Mouse (Mus musculus) ES-E14 (cell line): ENCODE measurements at regions not wholly inside any gene's neighbourhood (a gene's known extent, or its start where the extent isn't known, plus 50 kb on each side); places are given as distances from the start of the nearest gene placed in this dataset.

ENCODE experiments used
- DNase-seq: peaks from one replicate; pipeline ENCODE4 v3.0.0-alpha.2; 2013; ENCODE audit warnings: low read depth, low spot score
- H3K27ac ChIP-seq: 2 replicates; pipeline ENCODE4 v1.5.1; 2012; ENCODE audit warnings: low read depth, mild to moderate bottlenecking, low read length, moderate library complexity, mixed read lengths; ENCODE audit not compliant: poor library complexity, insufficient read depth, severe bottlenecking
- H3K36me3 ChIP-seq: 2 replicates; pipeline ENCODE4 v1.6.1; 2012; ENCODE audit warnings: mild to moderate bottlenecking, low read length, moderate library complexity, mixed read lengths; ENCODE audit not compliant: control insufficient read depth, poor library complexity, insufficient read depth, severe bottlenecking
- H3K4me1 ChIP-seq, 2 experiments: fragments of 150-350 bp in 1 of 2; sonication (generic) in 1 of 2; 2 replicates each; pipeline ENCODE4 v1.6.1; 2012; ENCODE audit warnings: low read length in 2 of 2, mild to moderate bottlenecking in 1 of 2, mixed read lengths in 1 of 2; ENCODE audit not compliant: control insufficient read depth in 2 of 2, insufficient read depth in 2 of 2, poor library complexity in 1 of 2
- H3K4me3 ChIP-seq, 2 experiments: fragments of 150-350 bp in 1 of 2; sonication (generic) in 1 of 2; 2 replicates each; pipeline ENCODE4 v1.5.1; 2012; ENCODE audit warnings: low read length in 2 of 2, low read depth in 1 of 2, mild to moderate bottlenecking in 1 of 2, mixed read lengths in 1 of 2; ENCODE audit not compliant: insufficient read depth in 1 of 2, poor library complexity in 1 of 2, severe bottlenecking in 1 of 2
- H3K9ac ChIP-seq: 2 replicates; pipeline ENCODE4 v1.6.1; 2012; ENCODE audit warnings: low read depth, mild to moderate bottlenecking, low read length, mixed read lengths; ENCODE audit not compliant: poor library complexity, insufficient read depth, severe bottlenecking
- H3K9me3 ChIP-seq: fragments of 150-350 bp; sonication (generic); 2 replicates; pipeline ENCODE4 v1.6.1; 2012; ENCODE audit warnings: low read depth, mild to moderate bottlenecking, low read length; ENCODE audit not compliant: control insufficient read depth, insufficient read depth
- CHD2 ChIP-seq: IDR thresholded peaks from 2 replicates; pipeline ENCODE4 v1.6.1; 2014; ENCODE audit warnings: mild to moderate bottlenecking, low read depth, low read length, inconsistent platforms
- HCFC1 ChIP-seq: IDR thresholded peaks from 2 replicates; pipeline ENCODE4 v1.6.1; 2012; ENCODE audit warnings: low read length, inconsistent platforms, borderline replicate concordance; ENCODE audit not compliant: insufficient read depth
- MAFK ChIP-seq: IDR thresholded peaks from 2 replicates; pipeline ENCODE4 v1.6.1; 2014; ENCODE audit warnings: mild to moderate bottlenecking, low read depth, low read length, inconsistent platforms; ENCODE audit not compliant: insufficient read depth
- ZC3H11A ChIP-seq: IDR thresholded peaks from 2 replicates; pipeline ENCODE4 v1.6.1; 2012; ENCODE audit warnings: low read depth, mild to moderate bottlenecking, inconsistent platforms, low read length, borderline replicate concordance
- ZNF384 ChIP-seq: IDR thresholded peaks from 2 replicates; pipeline ENCODE4 v1.6.1; 2012; ENCODE audit warnings: low read depth, low read length, inconsistent platforms
- in situ Hi-C, 2 experiments: fragments of 600-800 bp; cut with MboI; formaldehyde crosslinking; loops; one replicate each; pipeline ENCODE4 v1.15.1; 2025; ENCODE audit warnings: low sequenced_read_pairs in 2 of 2, inconsistent platforms in 1 of 2; ENCODE audit not compliant: unreplicated experiment in 2 of 2

DNA sequence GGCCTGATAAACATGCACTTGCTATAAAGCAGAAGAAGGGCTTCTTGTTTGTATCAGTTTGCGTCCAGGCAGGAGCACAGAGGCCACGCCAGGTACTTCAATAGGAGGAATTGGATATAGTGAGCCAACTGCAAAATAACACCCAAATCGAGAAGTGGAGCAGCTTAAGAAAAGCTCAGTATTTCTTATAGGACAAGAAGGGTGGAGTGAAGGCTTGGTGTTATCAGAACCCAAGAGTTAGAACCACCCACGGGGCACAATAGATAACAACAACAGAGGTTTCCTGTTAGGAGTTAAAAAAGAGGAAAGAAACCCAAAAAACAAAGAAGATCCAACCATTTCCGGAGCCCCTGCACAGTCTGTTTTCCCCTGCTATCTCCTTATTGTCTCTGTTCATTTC is 126.4 kb upstream of the Bmp2 start:
- Histone ChIP-seq H3K4me1 (no peaks in the 10 kb centered on the region), H3K36me3 (no peaks in the 10 kb centered on the region), H3K27ac (no peak overlapping the region), H3K9me3 (no peaks in the 10 kb centered on the region), H3K4me3 (no peak overlapping the region), H3K9ac (no peak overlapping the region)
- no peak for DNase-seq
- in situ Hi-C loops = no loop called here
- TF ChIP-seq HCFC1 (no peak), CHD2 (no peak), ZC3H11A (no peak), ZNF384 (no peak), MAFK (no peak)

DNA sequence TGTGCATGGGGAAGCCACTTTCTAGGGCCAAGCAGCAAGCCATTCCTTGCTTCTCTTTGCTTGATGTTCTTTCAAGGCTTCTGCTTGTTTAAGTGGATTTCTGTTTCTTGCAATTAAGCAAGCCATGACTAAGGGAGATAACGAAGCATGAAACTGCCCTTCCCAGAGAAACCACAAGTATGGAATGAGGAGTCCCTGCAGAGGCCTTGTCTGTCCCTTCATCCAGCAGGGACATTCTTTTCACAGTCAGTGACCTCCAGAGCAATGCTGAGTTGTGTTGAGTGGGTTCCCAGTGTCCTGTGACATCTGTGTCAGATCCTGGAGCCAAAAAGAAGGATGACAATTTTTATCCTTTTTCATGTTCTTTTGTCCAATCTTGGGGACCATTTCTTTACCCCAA is 124.9 kb upstream of the Bmp2 start:
- no peak for TF ChIP-seq ZNF384
- no peak for TF ChIP-seq CHD2
- no peak for TF ChIP-seq MAFK
- no peak for TF ChIP-seq HCFC1
- TF ChIP-seq ZC3H11A = no peak
- no peaks in the 10 kb centered on the region for H3K9me3 ChIP-seq
- in situ Hi-C loops = no loop called here
- H3K27ac ChIP-seq = no peak overlapping the region
- H3K9ac ChIP-seq = no peak overlapping the region
- H3K36me3 ChIP-seq = no peaks in the 10 kb centered on the region
- peaks cover 0 to 3% of the 10 kb centered on the region in 2 experiments; a peak in 1 of 4 replicates for H3K4me1 ChIP-seq
- H3K4me3 ChIP-seq = no peak overlapping the region
- DNase-seq = no peak

DNA sequence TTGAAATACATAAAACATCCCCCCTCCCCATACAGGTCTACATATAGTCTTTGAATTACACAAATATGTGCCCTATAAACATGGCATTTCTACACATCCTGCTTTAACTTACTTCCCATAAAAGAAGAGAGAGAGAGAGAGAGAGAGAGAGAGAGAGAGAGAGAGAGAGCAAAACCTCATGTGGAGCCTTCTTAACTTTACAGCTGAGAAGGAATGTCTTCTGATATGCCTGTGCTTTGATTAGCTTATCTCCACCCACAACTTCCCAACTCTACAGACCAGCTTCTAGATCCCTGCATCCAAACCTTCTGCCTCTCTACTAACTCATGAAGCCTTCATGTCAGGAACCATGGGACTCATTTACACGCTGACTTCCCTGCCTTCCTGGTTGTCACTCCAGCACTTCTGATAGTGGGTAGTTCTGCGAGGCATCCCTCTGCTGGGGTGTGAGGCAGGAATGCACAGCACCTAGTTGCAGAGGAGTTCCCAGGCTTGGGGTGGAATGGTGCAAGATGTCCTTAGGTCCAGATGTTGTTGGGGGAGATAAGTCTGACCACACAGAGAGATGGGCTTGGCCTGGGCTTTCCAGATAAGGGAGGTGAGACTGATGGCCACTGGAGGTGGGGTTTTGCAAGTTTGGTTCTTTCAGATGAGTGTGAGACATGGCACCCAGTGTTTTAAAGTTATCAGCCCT is 122.4 kb upstream of the Bmp2 start:
- TF ChIP-seq ZNF384 (no peak), MAFK (no peak), CHD2 (no peak), HCFC1 (no peak), ZC3H11A (no peak)
- in situ Hi-C loops = no loop called here
- H3K4me1 ChIP-seq = peaks cover 0 to 3% of the 10 kb centered on the region in 2 experiments; a peak in 1 of 4 replicates
- no peak overlapping the region for H3K4me3 ChIP-seq
- no peak overlapping the region for H3K27ac ChIP-seq
- H3K9me3 ChIP-seq = no peaks in the 10 kb centered on the region
- no peak overlapping the region for H3K9ac ChIP-seq
- no peak for DNase-seq
- H3K36me3 ChIP-seq = no peaks in the 10 kb centered on the region

DNA sequence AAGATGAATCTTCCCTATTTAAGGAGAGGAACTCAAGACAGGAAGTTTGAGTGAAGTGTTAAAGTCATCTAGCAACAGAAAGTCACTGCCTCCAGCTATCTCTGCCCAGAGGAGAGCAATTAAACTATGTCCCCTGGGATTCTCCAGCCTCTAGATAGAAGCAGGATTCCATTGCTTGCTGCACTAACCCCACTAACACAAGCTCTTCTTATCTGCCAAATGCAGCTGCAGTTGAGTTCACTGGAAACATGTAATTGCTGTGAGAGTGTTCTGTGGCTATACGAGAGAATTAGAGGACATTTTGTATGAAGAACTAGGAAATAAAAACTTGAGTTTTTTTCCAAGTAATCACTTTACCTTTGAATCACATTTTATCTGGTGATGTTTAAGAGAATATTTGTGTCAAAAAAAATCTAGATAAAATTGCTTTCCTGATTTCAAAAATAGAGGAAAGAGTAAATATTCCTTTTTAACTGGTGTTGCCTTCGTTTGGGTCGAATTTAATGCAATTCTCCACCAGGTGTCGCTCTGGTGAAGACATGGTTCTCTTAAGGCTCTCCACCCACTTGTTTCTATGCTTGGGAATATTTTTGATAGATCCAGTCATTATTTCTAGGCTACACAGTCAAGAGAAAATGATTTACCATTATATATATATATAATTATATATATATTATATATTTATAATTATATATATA is 121.1 kb upstream of the Bmp2 start:
- no peak for TF ChIP-seq HCFC1
- TF ChIP-seq ZC3H11A = peak; percentile 11; the same call in 1 of the 2 replicates
- no peak overlapping the region for H3K9ac ChIP-seq
- H3K4me1 ChIP-seq = peaks cover 0 to 3% of the 10 kb centered on the region in 2 experiments; a peak in 1 of 4 replicates
- no peaks in the 10 kb centered on the region for H3K36me3 ChIP-seq
- H3K9me3 ChIP-seq = no peaks in the 10 kb centered on the region
- in situ Hi-C loops = no loop called here
- H3K4me3 ChIP-seq = no peak overlapping the region
- H3K27ac ChIP-seq = no peak overlapping the region
- DNase-seq = peak; percentile 26
